Mouse (Mus musculus) spleen, adult 2 months (tissue): Measurements from ENCODE around the gene Kdm5a.

Experiments
- CTCF ChIP-seq: fragments of 200-500 bp; IDR thresholded peaks from 2 replicates; pipeline ENCODE4 v1.5.1; 2011; ENCODE audit warnings: mild to moderate bottlenecking, inconsistent platforms; ENCODE audit not compliant: insufficient read depth, insufficient read length, insufficient replicate concordance; ENCODE audit errors: extremely low read depth
- POLR2A ChIP-seq: fragments of 200-500 bp; IDR thresholded peaks from 2 replicates; pipeline ENCODE4 v1.6.1; 2011; ENCODE audit warnings: low read depth, low read length, inconsistent platforms

- TF ChIP-seq CTCF = no peak
- no peak for TF ChIP-seq POLR2A
These were observed 28.9 kb downstream of the Kdm5a start for GRCm38 (mm10) chr6:120392811-120393210.
